Mouse (Mus musculus): ENCODE data around the gene Trim60. TPM values are rescaled to one million over a fixed set of nuclear protein-coding genes. Genes with fewer than 3 reads are reported as not detected.
"Not testable (repeated sequence)": the region's sequence is repeated elsewhere in the genome, so short reads cannot be mapped to it uniquely, and the experiment has no call there.

Gene Trim60
- total RNA-seq (2015) (not detected in 2 replicates), total RNA-seq (2017) (not detected in 2 replicates)

DNA sequence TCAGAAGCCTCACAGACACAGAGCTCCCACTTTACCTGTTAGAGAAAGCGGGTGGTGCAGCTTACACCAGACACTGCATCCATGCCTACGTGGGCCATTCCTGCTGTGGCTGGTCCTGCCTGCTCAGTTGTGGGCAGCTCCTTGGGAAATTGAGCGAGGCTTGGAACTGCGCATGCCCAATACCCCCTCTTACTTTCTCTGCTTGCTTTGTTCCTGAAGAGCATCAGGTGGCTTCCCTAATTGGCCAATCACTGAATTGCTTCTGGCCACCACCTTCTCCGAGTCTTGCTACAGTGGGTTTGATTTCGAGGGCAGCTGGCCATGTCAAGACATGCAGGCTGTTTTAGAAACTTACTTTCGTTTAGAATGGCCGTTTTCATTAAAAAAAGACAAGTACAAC, at the start of gene Trim60, which contains the start of gene Trim61:
Trim60 (minus strand) TSS at position 162 of the 400 bp plus-strand sequence.
Trim61 (minus strand) TSS at position 101 of the 400 bp plus-strand sequence.
- ATAC-seq (ENCODE audit: poor library complexity, severe bottlenecking): no peak

DNA sequence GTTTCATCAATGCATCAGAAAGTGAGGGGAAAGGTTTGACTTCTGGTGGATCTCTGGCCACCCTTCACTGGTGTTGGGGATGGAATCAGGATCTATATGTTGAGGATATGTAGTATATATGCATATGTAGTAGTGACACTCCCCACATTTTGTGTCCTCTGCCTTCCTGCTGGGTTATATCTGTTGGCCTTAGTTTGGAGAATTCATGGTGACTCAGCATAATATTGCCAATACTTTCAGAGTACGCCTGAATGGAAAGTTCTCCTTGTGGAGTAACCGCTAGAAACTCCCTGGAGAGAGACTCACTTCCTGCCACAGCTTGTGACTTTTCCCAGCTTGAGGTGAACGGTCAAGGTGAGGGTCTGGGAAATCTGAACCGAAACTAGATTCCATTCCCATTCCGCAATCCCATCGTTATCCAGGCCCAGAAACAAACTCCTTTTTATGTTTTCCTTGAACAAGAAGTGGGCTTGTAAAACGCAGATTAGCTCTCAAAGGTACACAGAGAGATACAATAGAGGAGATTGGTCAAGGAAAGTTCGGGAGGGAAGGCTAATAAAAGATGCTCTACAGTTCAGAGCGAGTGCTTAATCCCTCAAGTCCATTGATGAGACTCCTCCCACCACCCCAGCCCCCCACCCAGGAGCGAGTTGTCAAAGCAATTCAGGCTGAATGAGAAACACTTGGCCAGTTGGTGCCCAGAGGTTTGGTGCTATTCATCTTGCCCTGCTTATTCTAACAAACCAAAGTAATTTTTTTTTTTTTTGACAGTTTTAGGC, 49.5 kb upstream of the Trim60 start:
- no peak for ATAC-seq (ENCODE audit: poor library complexity, severe bottlenecking)

DNA sequence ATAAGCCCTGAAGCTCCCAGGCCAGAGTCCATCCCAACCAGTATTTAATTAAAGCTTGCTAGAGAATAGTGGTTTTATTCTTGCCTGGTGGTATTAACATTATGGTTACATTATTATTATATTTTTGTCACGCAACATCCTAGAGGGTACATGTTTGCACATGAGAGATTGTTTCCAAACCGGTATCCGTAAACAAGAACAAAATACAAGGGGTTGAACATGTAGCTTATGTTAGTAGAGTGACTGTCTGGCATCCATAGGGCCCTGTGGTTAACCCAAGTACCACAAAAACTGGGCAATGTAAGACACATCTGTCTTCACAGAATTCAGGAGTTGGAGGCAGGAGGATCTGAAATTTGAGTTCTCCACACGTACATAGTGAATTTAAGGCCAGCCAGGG, 48.6 kb upstream of the Trim60 start:
- no peak for ATAC-seq (ENCODE audit: poor library complexity, severe bottlenecking)

DNA sequence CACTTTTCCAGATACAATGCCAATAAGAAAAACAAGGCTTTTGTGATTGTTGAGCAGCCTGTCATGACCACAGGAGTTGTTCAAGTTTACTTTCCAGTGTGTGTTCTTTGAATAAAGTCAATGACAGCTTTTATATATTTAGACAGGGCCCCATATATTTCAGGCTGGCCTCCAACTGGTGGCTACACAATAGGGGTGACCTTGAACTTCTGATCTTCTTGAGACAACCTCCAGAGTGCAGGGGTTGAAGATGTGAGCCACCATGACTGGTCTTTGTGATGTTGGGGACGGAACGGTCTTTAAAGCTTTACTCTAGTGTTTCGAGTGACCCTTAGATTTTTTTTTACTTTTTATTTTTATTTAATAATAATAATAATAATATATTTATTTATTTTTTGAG, 47.2 kb upstream of the Trim60 start:
- ATAC-seq (ENCODE audit: poor library complexity, severe bottlenecking): no peak

DNA sequence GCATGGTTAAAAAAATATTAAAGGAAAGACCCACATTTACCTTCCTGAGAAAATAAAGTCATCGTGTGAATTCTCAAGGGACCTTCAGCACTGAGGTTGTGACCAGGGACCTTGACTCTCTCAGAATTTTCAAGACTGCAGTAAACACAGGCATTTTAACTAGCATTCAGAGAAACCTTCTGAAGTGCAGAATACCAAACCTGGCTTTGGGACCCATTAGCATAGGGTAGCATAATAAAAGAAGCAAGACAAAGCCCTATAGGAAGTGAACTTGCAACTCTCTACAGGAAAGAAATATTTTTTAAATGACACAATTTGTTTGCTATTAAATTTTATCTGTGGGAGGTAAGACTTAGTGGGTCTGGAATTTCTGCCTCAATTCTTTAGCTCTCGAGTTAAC, 45.7 kb upstream of the Trim60 start:
- no peak for ATAC-seq (ENCODE audit: poor library complexity, severe bottlenecking)

DNA sequence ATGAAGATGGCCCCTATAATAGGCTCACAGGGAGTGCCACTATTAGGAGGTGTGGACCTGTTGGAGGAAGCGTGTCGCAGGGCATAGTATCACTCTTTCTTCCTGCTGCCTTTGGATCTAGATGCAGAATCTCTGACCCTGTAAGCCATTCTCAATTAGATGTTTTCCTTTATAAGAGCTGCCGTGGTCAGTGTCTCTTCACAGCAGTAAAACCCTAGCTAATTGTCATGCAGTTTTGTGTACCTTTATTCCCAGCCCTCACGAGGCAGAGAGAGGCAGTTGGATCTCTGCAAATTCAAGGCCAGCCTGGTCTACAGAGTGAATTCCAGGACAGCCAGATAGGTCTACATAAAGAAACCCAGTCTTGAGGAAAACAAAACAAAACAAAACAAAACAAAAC, 43.8 kb upstream of the Trim60 start:
- no peak for ATAC-seq (ENCODE audit: poor library complexity, severe bottlenecking)

DNA sequence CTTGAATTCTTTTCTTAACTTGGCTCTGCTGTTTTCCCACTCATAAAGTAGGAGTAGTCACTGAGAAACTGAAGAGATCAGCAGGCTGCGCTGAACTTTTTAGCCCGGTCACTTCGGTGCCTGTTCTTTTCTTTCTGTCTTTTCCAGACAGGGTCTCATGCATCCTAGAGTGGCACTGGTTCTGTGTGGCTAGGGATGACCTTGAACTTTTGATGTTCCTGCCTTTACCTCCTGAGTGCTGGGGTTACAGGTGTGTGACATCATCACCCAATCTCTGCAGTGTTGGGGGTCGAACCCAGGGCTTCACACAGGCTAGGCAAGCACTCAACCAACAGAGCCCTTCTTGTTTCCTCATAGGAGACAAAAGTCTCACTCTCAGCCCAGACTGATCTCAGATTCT, 38.3 kb upstream of the Trim60 start:
- no peak for ATAC-seq (ENCODE audit: poor library complexity, severe bottlenecking)

DNA sequence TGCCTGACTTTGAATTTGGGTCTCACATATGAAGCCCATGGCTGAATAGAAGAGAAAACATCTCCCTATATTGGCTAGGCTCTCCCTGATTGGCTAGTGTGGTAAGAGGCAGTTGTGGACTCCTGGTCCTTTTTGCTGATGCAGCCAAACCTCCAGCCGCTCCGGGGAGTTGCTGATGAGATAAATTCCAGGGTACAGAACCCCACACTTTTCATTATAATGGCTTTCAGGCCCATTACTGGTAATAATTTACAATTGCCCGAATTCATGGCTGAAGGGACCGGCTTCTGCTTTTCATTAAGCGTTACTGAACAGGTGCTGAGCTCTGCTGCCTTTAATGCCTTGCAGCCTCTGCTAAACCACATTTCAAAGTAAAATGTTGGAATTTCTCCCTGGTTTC, 35.6 kb upstream of the Trim60 start:
- ATAC-seq (ENCODE audit: poor library complexity, severe bottlenecking): no peak

DNA sequence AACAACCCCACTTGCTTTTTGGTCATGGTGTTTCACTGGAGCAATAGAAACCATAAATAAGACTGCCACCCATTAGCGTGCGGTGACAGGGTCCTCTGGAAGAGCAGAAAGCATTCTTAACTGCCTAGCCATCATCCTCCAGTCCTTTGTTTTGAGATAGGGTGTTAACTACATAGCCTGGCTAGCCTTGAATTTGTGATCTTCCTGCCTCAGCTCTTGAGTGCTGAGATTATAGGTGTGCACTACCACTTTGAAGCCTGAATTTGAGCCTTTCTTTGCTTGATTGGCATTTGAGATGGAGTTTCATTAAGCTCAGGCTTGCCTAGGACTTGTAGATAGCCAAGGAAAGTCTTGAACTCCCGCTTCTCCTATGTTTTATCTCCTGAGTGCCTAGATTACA, 35.2 kb upstream of the Trim60 start:
- ATAC-seq (ENCODE audit: poor library complexity, severe bottlenecking): no peak

DNA sequence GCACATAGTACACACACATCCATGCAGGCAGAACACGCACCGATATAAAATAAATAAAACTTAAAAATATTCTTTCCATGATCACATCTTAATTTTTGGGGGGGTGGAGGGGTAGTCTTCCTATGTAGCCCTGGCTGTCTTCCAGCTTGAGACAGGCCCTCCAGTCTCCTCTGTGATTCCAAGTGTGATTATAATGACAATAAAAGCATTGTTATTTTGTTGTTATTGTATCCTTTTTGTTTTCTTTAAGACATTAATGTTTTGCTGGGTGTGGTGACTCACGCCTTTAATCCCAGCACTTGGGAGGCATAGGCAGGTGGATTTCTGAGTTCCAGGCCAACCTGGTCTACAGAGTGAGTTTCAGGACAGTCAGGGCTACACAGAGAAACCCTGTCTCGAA, 29.4 kb upstream of the Trim60 start:
- ATAC-seq (ENCODE audit: poor library complexity, severe bottlenecking): no peak

DNA sequence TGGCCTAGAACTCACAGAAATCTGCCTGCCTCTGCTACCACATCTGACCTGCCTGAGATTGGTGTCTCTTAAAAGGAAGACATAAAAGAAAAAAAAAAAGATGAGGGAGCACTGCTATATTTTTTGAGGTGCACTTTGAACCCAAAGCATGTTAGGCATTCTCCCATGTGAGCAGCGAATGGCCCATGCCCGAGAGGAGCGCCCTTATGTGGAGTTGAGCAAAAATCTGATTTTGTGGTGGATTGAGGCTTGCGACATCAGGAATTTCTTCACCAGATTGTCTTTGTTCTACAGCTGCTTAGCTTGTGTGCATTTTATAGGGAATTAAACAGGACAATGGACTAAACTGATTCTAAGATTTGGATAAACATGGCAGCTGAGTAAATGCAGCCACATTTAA, 28.8 kb upstream of the Trim60 start:
- ATAC-seq (ENCODE audit: poor library complexity, severe bottlenecking): no peak

DNA sequence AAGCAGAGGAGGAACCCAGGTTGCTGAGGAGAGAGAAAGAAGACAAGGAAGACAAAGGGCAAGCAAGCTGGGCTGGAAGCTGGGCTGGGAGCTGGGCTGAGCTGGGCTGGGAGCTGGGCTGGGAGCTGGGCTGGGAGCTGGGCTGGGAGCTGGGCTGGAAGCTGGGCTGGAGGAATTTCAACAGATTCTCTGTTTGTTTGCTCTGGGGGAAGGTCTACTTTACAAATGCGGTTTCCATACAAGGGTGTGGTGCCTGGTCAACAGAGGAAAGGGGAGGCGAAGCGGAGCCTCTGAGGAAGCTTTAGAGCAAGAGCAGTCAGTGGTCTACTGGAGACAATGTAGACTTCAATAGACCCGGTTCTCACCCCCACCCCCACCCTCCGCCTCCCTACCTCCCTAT, 28.2 kb upstream of the Trim60 start:
- ATAC-seq (ENCODE audit: poor library complexity, severe bottlenecking): no peak

DNA sequence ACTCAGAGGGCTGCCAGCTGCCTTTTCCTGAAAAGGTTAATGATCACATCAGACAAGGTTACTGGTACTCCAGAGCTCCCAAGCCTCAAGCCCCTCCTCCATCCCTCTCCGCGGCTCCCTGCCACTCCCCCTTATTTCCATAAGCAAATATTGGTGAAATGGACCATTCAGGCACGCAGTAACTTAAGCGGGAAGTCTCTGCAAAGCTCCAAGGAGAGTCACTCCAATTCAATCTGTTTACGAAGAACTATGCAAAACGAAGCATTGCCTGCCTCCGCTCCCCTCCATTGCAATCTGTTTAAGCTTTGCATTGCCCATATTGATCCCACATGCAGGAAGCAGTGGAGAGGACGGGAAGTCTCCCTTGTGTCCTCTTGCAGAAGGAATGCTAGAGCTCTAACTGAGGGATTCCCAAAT, 18.7 kb upstream of the Trim60 start, which contains the start of gene Apela:
Apela (minus strand) TSS at position 220 of the 417 bp plus-strand sequence.
- ATAC-seq (ENCODE audit: poor library complexity, severe bottlenecking): no peak

DNA sequence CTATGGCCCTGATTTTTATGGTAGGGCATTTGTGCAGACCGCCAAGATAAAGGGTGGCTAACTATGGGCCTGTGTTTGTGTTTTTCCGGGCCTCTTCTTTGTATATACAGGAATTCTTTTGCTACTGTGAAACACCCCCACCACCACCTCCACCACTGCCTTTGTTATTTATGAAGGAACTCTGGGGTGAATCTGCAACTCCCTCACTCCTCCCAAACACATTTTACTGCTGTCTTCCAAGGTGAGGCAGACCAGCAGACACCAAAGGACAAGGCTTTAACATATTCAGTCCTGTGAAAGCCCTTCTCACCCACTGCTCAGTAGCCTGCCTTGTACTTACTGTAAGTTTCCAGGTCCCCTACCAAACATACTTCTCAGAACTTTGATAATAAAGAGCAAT, 15.8 kb upstream of the Trim60 start:
- ATAC-seq (ENCODE audit: poor library complexity, severe bottlenecking): no peak

DNA sequence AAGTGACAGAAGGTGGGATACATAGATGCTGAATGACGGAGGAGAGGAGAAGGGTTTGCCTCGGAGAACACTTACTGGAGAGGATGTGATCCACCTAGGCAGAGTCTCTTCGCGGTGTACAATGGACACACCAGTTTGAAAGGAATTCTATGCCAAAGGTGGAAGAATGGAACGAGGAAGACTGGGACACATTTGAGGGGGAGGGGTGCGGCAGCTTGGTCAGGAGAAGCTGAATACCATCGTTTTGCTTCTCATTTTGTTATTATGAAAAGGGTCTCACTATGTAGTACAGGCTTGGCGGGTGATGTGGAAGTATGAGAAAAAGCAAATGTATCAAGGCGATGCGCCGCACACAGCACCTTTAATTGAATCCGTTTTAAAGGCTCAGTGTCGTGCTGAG, 14.7 kb upstream of the Trim60 start:
- ATAC-seq (ENCODE audit: poor library complexity, severe bottlenecking): no peak

DNA sequence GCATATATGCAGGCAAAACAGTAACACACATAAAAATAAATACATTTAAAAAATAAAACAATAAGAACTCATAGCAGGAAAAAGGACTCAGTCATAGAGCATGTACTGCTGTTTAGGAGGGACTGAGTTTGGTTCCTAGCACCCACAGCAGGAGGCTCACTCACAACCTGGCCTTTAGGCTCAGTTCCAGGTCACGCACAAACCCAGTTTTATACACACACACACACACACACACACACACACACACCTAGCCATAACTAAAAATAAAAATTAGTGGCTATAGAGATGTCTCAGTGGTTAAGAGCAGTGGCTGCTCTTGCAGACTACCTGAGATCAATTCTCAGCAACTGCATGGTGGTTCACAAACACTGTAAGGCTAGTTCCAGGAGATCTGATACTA, 13.7 kb upstream of the Trim60 start:
- no peak for ATAC-seq (ENCODE audit: poor library complexity, severe bottlenecking)

DNA sequence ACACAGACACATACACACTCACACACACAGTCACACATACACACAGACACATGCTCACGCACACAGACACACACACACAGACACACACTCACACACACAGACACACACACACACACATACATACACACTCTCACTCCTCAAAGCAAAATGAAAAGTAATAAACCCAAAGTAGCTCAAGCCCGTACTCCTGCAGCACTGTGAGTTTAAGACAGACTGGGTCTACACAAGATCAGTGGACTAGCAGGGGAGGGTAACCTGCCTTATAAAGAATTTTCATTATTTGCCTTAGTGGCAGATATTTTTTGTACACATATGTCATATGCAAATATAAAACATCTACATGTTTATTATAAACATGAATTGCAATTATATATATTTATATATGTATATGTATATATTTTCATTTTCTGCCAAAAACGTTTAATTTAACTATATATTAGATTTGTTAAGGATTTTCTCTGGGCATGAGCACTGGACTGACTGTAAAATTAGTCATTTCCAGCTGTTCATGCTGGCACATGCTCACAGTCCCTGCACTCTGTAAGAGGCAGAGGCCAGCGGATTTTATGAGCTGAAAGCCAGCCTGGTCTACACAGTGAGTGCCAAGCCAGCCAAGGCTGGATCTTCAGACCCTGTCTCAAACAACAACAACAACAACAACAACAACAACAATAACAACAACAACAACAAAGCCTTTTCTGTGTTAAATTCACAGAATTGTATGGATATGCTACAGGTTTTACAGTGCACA, 12.5 kb upstream of the Trim60 start:
- ATAC-seq (ENCODE audit: poor library complexity, severe bottlenecking): no peak

DNA sequence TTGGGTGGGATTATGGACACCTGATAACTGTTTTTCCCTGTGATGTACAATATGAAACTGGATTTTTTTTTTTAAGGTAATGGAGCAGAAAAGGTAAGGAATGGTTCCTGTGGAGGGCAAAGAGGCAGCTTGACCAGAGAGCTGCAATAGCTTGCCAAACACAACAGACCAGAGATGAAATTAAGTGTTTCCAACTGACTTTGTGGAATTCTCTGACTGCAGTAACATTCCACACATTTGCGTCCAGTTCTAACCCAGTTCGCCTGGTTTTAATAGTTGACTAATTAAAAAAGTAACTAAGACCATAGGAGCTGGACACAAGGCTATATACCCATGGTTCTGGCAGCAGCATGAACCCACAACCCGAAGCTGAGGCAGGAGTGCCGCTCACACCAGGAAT, 11.4 kb upstream of the Trim60 start:
- no peak for ATAC-seq (ENCODE audit: poor library complexity, severe bottlenecking)

DNA sequence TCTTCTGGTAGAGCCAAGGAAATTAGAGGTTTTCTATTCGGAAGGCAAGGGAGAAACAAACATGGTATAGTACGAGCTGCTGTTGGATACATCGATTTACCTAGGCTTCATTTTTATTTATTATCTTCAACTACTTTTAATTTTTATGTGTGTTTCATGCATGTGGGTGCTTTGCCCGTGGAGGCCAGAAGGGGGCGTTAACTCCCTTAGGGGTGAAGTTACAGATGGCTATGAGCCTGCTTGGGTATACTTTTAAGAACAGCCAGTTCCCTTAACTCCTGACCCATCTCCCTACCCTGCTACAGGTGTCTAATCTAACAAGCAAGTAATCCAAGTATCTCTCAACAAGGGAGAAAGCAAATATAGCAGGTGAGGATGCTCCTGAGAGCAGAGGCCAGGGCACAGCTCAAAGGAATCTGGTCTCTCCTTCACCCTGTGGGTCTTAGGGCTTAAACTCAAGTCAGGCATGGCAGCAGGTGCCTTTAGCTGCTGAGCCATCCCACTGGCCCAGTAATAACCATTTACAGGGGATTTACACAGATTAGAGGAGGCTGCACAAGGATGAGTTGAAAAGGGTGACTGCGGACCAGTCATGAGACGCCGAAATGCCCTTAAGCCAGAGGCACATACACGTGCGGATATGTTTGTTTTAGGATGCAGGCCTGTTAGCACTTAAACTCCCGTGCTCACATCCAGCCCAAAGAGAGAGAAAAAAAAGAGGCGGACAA, 10.7 kb upstream of the Trim60 start:
- ATAC-seq (ENCODE audit: poor library complexity, severe bottlenecking): no peak

DNA sequence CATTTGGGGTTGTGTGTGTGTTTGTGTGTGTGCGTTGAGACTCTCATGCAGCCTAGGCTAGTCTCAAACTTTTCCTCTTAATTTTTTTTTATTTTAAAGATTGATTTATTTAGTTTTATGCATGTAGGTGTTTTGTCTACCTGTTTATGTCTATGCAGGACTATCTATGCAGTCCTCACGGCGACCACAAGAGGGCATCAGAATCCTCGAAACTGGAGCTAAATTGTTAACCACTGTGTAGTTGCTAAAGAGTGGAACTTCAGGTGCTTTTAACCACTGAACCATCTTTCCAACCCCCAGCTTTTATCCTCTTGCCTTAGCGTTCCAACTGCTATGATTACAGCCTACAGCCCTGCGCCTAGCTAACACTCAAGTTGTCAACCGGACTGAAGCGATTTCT, 4.1 kb upstream of the Trim60 start:
- ATAC-seq (ENCODE audit: poor library complexity, severe bottlenecking): 0 out of 2 replicates have a peak, but pooled peaks have one; percentile 47

DNA sequence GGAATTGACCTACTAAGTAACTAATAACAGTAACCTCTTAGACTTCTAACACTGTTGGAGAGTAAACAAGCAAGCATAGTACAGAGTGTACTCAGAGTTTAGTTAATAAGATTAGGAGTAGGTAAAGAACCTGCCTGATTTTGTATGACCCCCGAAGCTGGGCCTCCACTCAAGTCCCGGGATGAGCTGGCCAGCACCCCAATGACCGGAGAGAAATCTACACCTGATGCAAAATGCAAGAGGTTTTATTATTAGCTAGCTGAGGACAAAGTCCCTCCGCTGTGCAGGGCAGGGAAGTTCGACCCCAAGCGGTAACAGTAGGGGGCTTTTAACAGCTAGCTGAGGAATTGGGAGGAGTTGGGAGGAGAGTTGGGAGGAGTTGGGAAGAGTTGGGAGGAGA, 10.8 kb downstream of the Trim60 start:
- ATAC-seq (ENCODE audit: poor library complexity, severe bottlenecking): not testable (repeated sequence)

All from megakaryocyte, adult 5-6 weeks (primary cell).